Mouse (Mus musculus) MEL (cell line): ENCODE results near the gene Kdelr3. TPM values are rescaled to one million over a fixed set of nuclear protein-coding genes. Genes with fewer than 3 reads are reported as not detected.

Source experiments
- DNase-seq: peaks from one replicate; pipeline ENCODE4 v3.0.0; 2011; ENCODE audit warnings: low read depth, low spot score
- H3K27ac ChIP-seq: 2 replicates; pipeline ENCODE4 v1.5.1; 2012; ENCODE audit warnings: low read depth, mild to moderate bottlenecking, control low read depth, low read length, moderate library complexity; ENCODE audit not compliant: control insufficient read depth
- H3K27me3 ChIP-seq, 2 experiments: fragments of 150-350 bp in 1 of 2; sonication (generic) in 1 of 2; 2 replicates each; pipeline ENCODE4 v1.6.1; 2012; ENCODE audit warnings: low read length in 2 of 2, mild to moderate bottlenecking in 2 of 2, improper control_type of control experiment in 1 of 2, moderate library complexity in 1 of 2; ENCODE audit not compliant: insufficient read depth in 2 of 2, control insufficient read depth in 1 of 2
- H3K36me3 ChIP-seq, 2 experiments: 2 replicates each; pipeline ENCODE4 v1.6.1; 2012 to 2014; ENCODE audit warnings: low read length in 2 of 2, improper control_type of control experiment in 1 of 2, inconsistent platforms in 1 of 2, mild to moderate bottlenecking in 1 of 2; ENCODE audit not compliant: insufficient read depth in 2 of 2, control insufficient read depth in 1 of 2
- H3K4me1 ChIP-seq, 2 experiments: fragments of 150-350 bp in 1 of 2; sonication (generic) in 1 of 2; 2 replicates each; pipeline ENCODE4 v1.6.1; 2012; ENCODE audit warnings: low read length in 2 of 2, improper control_type of control experiment in 1 of 2, mild to moderate bottlenecking in 1 of 2; ENCODE audit not compliant: insufficient read depth in 2 of 2, control insufficient read depth in 1 of 2
- H3K4me3 ChIP-seq, 2 experiments: fragments of 150-350 bp in 1 of 2; sonication (generic) in 1 of 2; 2 replicates each; pipeline ENCODE4 v1.5.1; 2012; ENCODE audit warnings: low read depth in 2 of 2, low read length in 2 of 2, mild to moderate bottlenecking in 2 of 2, moderate library complexity in 2 of 2, control low read depth in 1 of 2, improper control_type of control experiment in 1 of 2; ENCODE audit not compliant: control insufficient read depth in 1 of 2, insufficient read depth in 1 of 2
- H3K79me2 ChIP-seq: 2 replicates; pipeline ENCODE4 v1.6.1; 2012; ENCODE audit warnings: mild to moderate bottlenecking, low read length, moderate library complexity; ENCODE audit not compliant: control insufficient read depth, poor library complexity, insufficient read depth
- H3K9ac ChIP-seq: 2 replicates; pipeline ENCODE4 v1.6.1; 2012; ENCODE audit warnings: low read depth, mild to moderate bottlenecking, control low read depth, low read length, moderate library complexity; ENCODE audit not compliant: control insufficient read depth, poor library complexity, severe bottlenecking
- H3K9me3 ChIP-seq: fragments of 150-350 bp; sonication (generic); replicated peaks from 2 replicates; pipeline ENCODE4 v1.6.1; 2012; ENCODE audit warnings: mild to moderate bottlenecking, low read length, improper control_type of control experiment, moderate library complexity; ENCODE audit not compliant: insufficient read depth
- BHLHE40 ChIP-seq: IDR thresholded peaks from 2 replicates; pipeline ENCODE4 v1.6.1; 2012; ENCODE audit warnings: low read depth, mild to moderate bottlenecking, inconsistent platforms, low read length, improper control_type of control experiment, borderline replicate concordance
- CHD1 ChIP-seq: IDR thresholded peaks from 2 replicates; pipeline ENCODE4 v1.6.1; 2012; ENCODE audit warnings: low read depth, mild to moderate bottlenecking, inconsistent platforms, low read length, improper control_type of control experiment
- CHD2 ChIP-seq: IDR thresholded peaks from 2 replicates; pipeline ENCODE4 v1.6.1; 2011; ENCODE audit warnings: low read length, improper control_type of control experiment
- CTCF ChIP-seq, 3 experiments: IDR thresholded peaks in 2 of 3; conservative IDR thresholded peaks in 1 of 3; 2 replicates each; pipeline ENCODE4 v1.5.1; 2011 to 2012; ENCODE audit warnings: low read length in 3 of 3, low read depth in 2 of 3, mild to moderate bottlenecking in 2 of 3, improper control_type of control experiment in 1 of 3, inconsistent platforms in 1 of 3, mixed read lengths in 1 of 3, moderate library complexity in 1 of 3; ENCODE audit not compliant: control insufficient read depth in 1 of 3, insufficient read depth in 1 of 3, poor library complexity in 1 of 3, severe bottlenecking in 1 of 3
- E2F4 ChIP-seq: IDR thresholded peaks from 2 replicates; pipeline ENCODE4 v1.6.1; 2011; ENCODE audit warnings: low read depth, low read length, improper control_type of control experiment, borderline replicate concordance
- ETS1 ChIP-seq: IDR thresholded peaks from 2 replicates; pipeline ENCODE4 v1.6.1; 2012; ENCODE audit warnings: low read depth, mild to moderate bottlenecking, inconsistent platforms, low read length, improper control_type of control experiment, moderate library complexity
- GABPA ChIP-seq: IDR thresholded peaks from 2 replicates; pipeline ENCODE4 v1.6.1; 2012; ENCODE audit warnings: low read depth, mild to moderate bottlenecking, inconsistent platforms, low read length, improper control_type of control experiment, moderate library complexity
- GATA1 ChIP-seq: IDR thresholded peaks from 2 replicates; pipeline ENCODE4 v1.6.1; 2011; ENCODE audit warnings: low read depth, low read length, improper control_type of control experiment
- JUND ChIP-seq: IDR thresholded peaks from 2 replicates; pipeline ENCODE4 v1.6.1; 2011; ENCODE audit warnings: low read depth, mild to moderate bottlenecking, improper control_type of control experiment, low read length
- KAT2A ChIP-seq: conservative IDR thresholded peaks from 2 replicates; pipeline ENCODE4 v1.6.1; 2012; ENCODE audit warnings: low read depth, low read length, improper control_type of control experiment, inconsistent platforms
- MAFK ChIP-seq: IDR thresholded peaks from 2 replicates; pipeline ENCODE4 v1.6.1; 2011; ENCODE audit warnings: low read depth, mild to moderate bottlenecking, low read length, improper control_type of control experiment, borderline replicate concordance
- MAX ChIP-seq: IDR thresholded peaks from 2 replicates; pipeline ENCODE4 v1.6.1; 2011; ENCODE audit warnings: low read length, improper control_type of control experiment
- MAZ ChIP-seq: IDR thresholded peaks from 2 replicates; pipeline ENCODE4 v1.6.1; 2012; ENCODE audit warnings: low read depth, mild to moderate bottlenecking, inconsistent platforms, low read length, improper control_type of control experiment
- MEF2A ChIP-seq: IDR thresholded peaks from 2 replicates; pipeline ENCODE4 v1.6.1; 2014; ENCODE audit warnings: low read depth, mild to moderate bottlenecking, inconsistent platforms, low read length, improper control_type of control experiment; ENCODE audit not compliant: poor library complexity, insufficient replicate concordance, severe bottlenecking; ENCODE audit errors: extremely low read depth
- MYB ChIP-seq: IDR thresholded peaks from 2 replicates; pipeline ENCODE4 v1.6.1; 2011; ENCODE audit warnings: mild to moderate bottlenecking, low read depth, low read length, improper control_type of control experiment
- MYC ChIP-seq: IDR thresholded peaks from 2 replicates; pipeline ENCODE4 v1.6.1; 2011; ENCODE audit warnings: low read depth, mild to moderate bottlenecking, low read length, improper control_type of control experiment, moderate library complexity
- NRF1 ChIP-seq: IDR thresholded peaks from 2 replicates; pipeline ENCODE4 v1.6.1; 2014; ENCODE audit warnings: low read depth, mild to moderate bottlenecking, inconsistent platforms, low read length, improper control_type of control experiment, moderate library complexity; ENCODE audit not compliant: poor library complexity, insufficient read depth, severe bottlenecking
- POLR2A ChIP-seq, 2 experiments: IDR thresholded peaks; 2 replicates each; pipeline ENCODE4 v1.6.1; 2011 to 2012; ENCODE audit warnings: low read length in 2 of 2, mild to moderate bottlenecking in 2 of 2, control low read depth in 1 of 2, improper control_type of control experiment in 1 of 2, low read depth in 1 of 2, moderate library complexity in 1 of 2; ENCODE audit not compliant: control insufficient read depth in 1 of 2, insufficient read depth in 1 of 2, poor library complexity in 1 of 2
- POLR2AphosphoS2 ChIP-seq: IDR thresholded peaks from 2 replicates; pipeline ENCODE4 v1.6.1; 2011; ENCODE audit warnings: low read length, improper control_type of control experiment
- POLR2AphosphoS5 ChIP-seq: IDR thresholded peaks from 2 replicates; pipeline ENCODE4 v1.6.1; 2012; ENCODE audit warnings: low read depth, borderline replicate concordance, mild to moderate bottlenecking, inconsistent platforms, low read length, moderate library complexity, mixed read lengths
- RAD21 ChIP-seq: IDR thresholded peaks from 2 replicates; pipeline ENCODE4 v1.6.1; 2011; ENCODE audit warnings: mild to moderate bottlenecking, low read depth, low read length, improper control_type of control experiment
- RCOR1 ChIP-seq: IDR thresholded peaks from 2 replicates; pipeline ENCODE4 v1.6.1; 2012; ENCODE audit warnings: low read depth, mild to moderate bottlenecking, inconsistent platforms, low read length, improper control_type of control experiment
- SIN3A ChIP-seq: IDR thresholded peaks from 2 replicates; pipeline ENCODE4 v1.6.1; 2012; ENCODE audit warnings: low read length, improper control_type of control experiment, inconsistent platforms
- SMC3 ChIP-seq: IDR thresholded peaks from 2 replicates; pipeline ENCODE4 v1.6.1; 2011; ENCODE audit warnings: low read depth, low read length, improper control_type of control experiment
- TAL1 ChIP-seq: IDR thresholded peaks from 2 replicates; pipeline ENCODE4 v1.6.1; 2012; ENCODE audit warnings: mild to moderate bottlenecking, inconsistent platforms, low read length, moderate library complexity, mixed read lengths
- TBP ChIP-seq: IDR thresholded peaks from 2 replicates; pipeline ENCODE4 v1.8.0; 2011; ENCODE audit warnings: low read depth, low read length, improper control_type of control experiment
- TCF12 ChIP-seq: IDR thresholded peaks from 2 replicates; pipeline ENCODE4 v1.6.1; 2014; ENCODE audit warnings: low read depth, mild to moderate bottlenecking, inconsistent platforms, low read length, improper control_type of control experiment, moderate library complexity
- UBTF ChIP-seq: IDR thresholded peaks from 2 replicates; pipeline ENCODE4 v1.6.1; 2012; ENCODE audit warnings: low read depth, mild to moderate bottlenecking, inconsistent platforms, low read length, improper control_type of control experiment, moderate library complexity, borderline replicate concordance; ENCODE audit not compliant: insufficient read depth
- USF1 ChIP-seq: IDR thresholded peaks from 2 replicates; pipeline ENCODE4 v1.6.1; 2014; ENCODE audit warnings: low read depth, mild to moderate bottlenecking, inconsistent platforms, low read length, improper control_type of control experiment, moderate library complexity
- USF2 ChIP-seq, 2 experiments: IDR thresholded peaks; 2 replicates each; pipeline ENCODE4 v1.6.1; 2011 to 2012; ENCODE audit warnings: improper control_type of control experiment in 2 of 2, low read length in 2 of 2, borderline replicate concordance in 1 of 2, inconsistent platforms in 1 of 2, low read depth in 1 of 2, mild to moderate bottlenecking in 1 of 2; ENCODE audit not compliant: insufficient read depth in 1 of 2
- ZC3H11A ChIP-seq: IDR thresholded peaks from 2 replicates; pipeline ENCODE4 v1.6.1; 2012; ENCODE audit warnings: low read depth, mild to moderate bottlenecking, inconsistent platforms, low read length, improper control_type of control experiment
- ZKSCAN1 ChIP-seq: IDR thresholded peaks from 2 replicates; pipeline ENCODE4 v1.6.1; 2012; ENCODE audit warnings: low read depth, mild to moderate bottlenecking, inconsistent platforms, low read length, improper control_type of control experiment, moderate library complexity
- ZMIZ1 ChIP-seq: IDR thresholded peaks from 2 replicates; pipeline ENCODE4 v1.6.1; 2012; ENCODE audit warnings: low read depth, mild to moderate bottlenecking, inconsistent platforms, low read length, improper control_type of control experiment, moderate library complexity
- ZNF384 ChIP-seq: IDR thresholded peaks from 2 replicates; pipeline ENCODE4 v1.6.1; 2012; ENCODE audit warnings: low read depth, mild to moderate bottlenecking, inconsistent platforms, low read length, improper control_type of control experiment
- polyA plus RNA-seq, 2 experiments: library from polyadenylated mRNA; stranded (reverse) in 1 of 2; unstranded in 1 of 2; fragments of >175 nt in 1 of 2; fragments of >200 nt in 1 of 2; gene quantifications; 2 replicates each; pipeline versions ENCODE4 v1.2.1 to v1.2.4; 2012; ENCODE audit warnings: low replicate concordance in 2 of 2, low read depth in 1 of 2; ENCODE audit not compliant: insufficient read length in 2 of 2, insufficient read depth in 1 of 2, missing spikeins in 1 of 2
- total RNA-seq: library from RNA; depleted of rRNA; stranded (reverse); fragments of 300-350 nt; gene quantifications from 2 replicates; pipeline ENCODE4 v1.2.3, GENCODE M21; 2012

Kdelr3 gene
- total and polyA plus RNA-seq, 3 experiments, result 14.5 to 32.2 TPM; not detected in 1

DNA sequence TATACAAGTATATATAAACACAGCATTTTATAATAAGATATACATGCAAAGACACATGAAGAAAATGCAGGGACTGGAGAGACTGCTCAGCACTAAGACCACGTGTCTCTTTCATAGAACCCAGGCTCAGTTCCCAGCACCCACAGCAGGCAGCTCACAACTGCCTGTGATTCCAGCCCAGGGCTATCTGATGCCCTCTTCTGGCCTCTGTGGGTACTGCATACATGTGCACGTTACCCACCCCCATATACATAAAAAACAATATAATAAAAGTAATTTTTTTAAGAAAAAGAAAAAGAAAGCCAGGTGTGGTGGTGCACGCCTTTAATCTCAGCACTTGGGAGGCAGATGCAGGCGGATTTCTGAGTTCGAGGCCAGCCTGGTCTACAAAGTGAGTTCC lies 43.2 kb upstream of the Kdelr3 start:
- Histone ChIP-seq H3K27me3 (peaks cover 2 to 3% of the 10 kb centered on the region in 2 experiments), H3K4me3 (no peak overlapping the region), H3K4me1 (no peaks in the 10 kb centered on the region), H3K79me2 (no peaks in the 10 kb centered on the region), H3K36me3 (no peaks in the 10 kb centered on the region), H3K9ac (no peak overlapping the region), H3K9me3 (no peaks in the 10 kb centered on the region), H3K27ac (no peak overlapping the region)
- TF ChIP-seq GABPA (no peak), ZNF384 (no peak), CTCF (IDR thresholded peaks at IDR 0.05 in 2 of 3, conservative IDR thresholded peaks at IDR 0.05 in 1 of 3; ENCODE audit: control insufficient read depth in 1 of 3, insufficient read depth in 1 of 3, low read depth in 2 of 3, low read length in 3 of 3, poor library complexity in 1 of 3, severe bottlenecking in 1 of 3) (peak; percentile 57 to 68 (median 64)), BHLHE40 (no peak), RAD21 (peak; percentile 43), UBTF (no peak), MYC (no peak), POLR2AphosphoS5 (no peak), JUND (no peak), RCOR1 (no peak), CHD1 (no peak), CHD2 (no peak), TBP (no peak), MEF2A (no peak), ZC3H11A (peak; percentile 28), POLR2A (IDR thresholded peaks at IDR 0.05; ENCODE audit: control insufficient read depth in 1 of 2, insufficient read depth in 1 of 2, low read depth in 1 of 2, low read length in 2 of 2, poor library complexity in 1 of 2) (no peak), MAFK (no peak), MAX (no peak), ZMIZ1 (no peak), MAZ (no peak), USF1 (no peak), KAT2A (no peak), GATA1 (no peak), TCF12 (no peak), SMC3 (peak; percentile 58), ZKSCAN1 (no peak), TAL1 (no peak), SIN3A (no peak), MYB (no peak), POLR2AphosphoS2 (no peak), NRF1 (no peak), ETS1 (no peak), E2F4 (no peak), USF2 (IDR thresholded peaks at IDR 0.05; ENCODE audit: borderline replicate concordance in 1 of 2, insufficient read depth in 1 of 2, low read depth in 1 of 2, low read length in 2 of 2) (no peak)
- peak; percentile 66 for DNase-seq
